Mouse (Mus musculus): Measurements from ENCODE around the gene Camp.
"Not testable (repeated sequence)": the region's sequence is repeated elsewhere in the genome, so short reads cannot be mapped to it uniquely, and the experiment has no call there.

Camp gene

GRCm38 (mm10) chr9:109850099-109850498 lies 682 bp upstream of the Camp start:
- DNase-seq (ENCODE audit: low read depth), result peak; percentile 31

- no peak for DNase-seq (ENCODE audit: low read depth)
Measured at GRCm38 (mm10) chr9:109833088-109833412, 16.4 kb downstream of the Camp start.

DNA sequence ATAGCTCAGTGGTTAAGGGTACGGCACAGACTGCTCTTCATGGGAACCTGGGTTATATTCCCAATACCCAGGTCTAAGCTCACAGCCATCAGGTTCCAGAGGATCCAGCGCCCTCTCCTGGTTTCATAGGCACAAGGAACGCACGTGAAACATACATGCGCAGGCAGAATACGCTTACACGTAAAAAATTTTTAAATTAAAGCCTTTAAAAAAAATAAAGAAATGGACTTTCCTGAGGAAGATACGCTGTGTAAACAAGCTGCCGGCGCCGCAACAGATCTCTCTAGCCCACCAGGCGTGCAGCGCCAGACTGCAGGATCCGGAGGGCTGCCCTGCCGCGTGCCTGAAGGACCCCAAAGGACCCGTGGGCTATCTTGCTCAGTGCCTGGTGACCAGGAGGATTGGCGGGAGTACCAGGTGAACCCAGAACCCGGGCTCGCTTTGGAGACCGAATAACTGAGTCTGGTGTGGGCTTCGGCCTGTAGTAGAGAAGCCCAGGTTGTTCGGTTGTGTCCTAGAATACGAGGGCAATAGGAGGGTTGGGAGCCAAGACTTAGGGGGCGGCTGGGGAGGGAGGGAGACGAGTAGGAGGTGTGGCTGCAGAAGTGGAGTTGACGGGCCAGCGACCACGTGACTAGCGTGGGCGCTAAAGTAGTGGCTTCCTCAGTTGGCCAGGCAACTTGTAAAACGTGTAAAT lies 16.9 kb downstream of the Camp start, which contains the start of gene Nme6:
Nme6 (plus strand) TSS at position 359 of the 697 bp plus-strand sequence.
- DNase-seq (ENCODE audit: low read depth), result peak; percentile 65

GRCm38 (mm10) chr9:109826181-109826580 lies 23.2 kb downstream of the Camp start:
- no peak for DNase-seq (ENCODE audit: low read depth)

DNA sequence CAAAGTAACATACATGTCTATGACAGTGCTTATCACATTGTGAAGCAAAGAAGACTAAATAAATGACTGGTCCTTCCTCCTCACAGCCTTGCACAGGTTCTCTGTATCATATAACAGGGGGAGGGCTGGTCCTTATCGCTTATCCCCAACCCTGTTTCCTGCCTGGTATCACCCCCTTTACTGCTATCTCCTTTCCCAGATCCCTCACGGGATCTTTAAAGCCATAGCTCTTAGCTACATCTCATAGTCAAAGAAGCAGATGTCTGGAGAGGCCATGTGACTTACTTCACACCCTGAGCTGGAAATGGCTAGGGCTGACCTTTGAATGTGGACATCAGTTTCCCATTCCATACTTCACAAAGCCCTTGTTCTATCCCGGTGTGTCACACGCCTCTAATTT lies 23.7 kb downstream of the Camp start:
- no peak for DNase-seq (ENCODE audit: low read depth)

- no peak for DNase-seq (ENCODE audit: low read depth)
Measured at GRCm38 (mm10) chr9:109816341-109816740, 33.1 kb downstream of the Camp start.

DNA sequence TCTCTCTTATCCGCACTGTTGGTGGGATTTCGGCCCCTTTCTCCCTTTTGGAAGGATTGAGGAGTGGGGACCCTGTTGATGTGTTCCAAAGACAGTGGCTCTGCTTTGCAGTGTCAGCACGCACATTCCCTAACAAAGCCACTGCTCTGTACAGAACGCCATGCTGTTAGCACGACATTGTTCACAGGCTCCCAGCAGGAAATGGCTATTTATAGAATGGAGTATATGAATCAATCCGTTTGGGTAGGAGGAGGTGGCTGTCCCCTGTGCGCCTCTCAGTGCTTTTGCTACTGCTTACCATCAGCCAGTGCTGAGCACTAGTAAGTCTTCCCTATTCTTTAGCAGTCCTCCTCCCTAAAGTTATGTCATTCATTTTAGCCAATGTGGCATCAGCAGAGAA lies 36.0 kb downstream of the Camp start:
- no peak for DNase-seq (ENCODE audit: low read depth)

GRCm38 (mm10) chr9:109811980-109812379 lies 37.4 kb downstream of the Camp start, which contains the start of gene Spink8:
Gene Spink8 (plus strand): TSS chr9:109812280.
- no peak for DNase-seq (ENCODE audit: low read depth)

DNA sequence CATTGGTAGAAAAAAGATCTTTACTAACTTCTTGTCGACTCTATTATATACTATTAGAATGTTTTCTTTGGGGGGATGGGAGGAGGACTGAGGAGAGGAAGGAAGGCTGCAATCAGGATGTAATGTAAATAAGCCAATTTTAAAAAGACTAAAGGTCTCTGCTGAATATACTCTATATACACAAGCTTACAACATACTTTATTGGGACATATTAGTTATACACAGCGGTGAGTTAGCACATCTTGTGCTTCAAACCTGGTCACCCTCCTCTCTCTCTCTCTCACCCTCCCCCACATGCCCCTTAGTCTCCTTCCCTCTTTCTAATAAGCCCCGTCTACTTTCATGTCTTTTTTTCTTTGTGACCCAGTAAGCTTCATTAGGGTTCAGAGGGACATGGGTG lies 41.5 kb downstream of the Camp start:
- no peak for DNase-seq (ENCODE audit: low read depth)

DNA sequence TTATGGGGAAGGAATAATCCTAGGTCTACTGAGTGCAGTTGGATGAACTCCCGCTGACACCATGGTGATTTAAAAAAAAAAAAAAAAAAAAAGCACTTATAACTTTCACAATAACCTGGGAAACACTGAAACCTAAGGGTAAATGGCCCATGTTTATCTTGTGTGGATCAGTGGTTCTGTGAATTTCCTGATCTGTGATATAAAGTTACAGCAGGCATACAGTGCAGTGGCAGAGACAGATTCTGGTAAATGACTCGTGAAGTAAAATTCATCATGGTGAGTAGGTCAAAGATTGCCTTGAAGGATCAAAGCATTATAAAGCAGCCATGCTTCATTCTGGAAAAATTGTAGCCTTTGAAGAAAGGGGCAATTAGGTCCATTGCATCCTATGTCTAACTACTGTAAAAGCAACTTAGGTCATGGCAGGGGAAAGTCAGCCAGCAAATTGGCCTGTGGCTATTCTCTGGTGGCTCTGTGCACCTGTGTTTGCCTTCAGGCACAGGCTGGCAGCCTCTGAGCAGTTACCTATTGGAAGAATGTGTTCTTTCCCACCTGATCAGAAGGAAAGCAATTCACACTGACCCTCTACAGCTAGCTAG lies 42.6 kb downstream of the Camp start:
- DNase-seq (ENCODE audit: low read depth), result no peak

DNA sequence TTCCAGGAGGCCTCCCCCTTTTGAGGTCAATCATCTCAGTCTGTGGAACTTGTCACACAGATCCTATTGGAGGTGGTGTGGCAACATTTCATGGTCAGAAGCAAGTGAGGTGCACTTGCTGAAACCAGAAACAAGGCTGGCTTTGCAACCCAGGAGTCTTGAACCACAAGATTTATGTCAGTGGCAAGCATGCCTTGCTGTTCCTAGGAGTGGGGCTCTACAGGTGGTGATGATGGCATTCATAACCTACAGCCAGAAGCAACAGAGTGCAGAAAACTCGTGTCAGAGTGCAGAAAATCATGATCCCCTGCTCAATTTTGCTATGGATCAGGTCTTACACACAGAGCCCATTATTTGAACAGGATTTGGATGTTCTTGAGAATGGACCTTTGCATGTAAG lies 43.2 kb downstream of the Camp start:
- no peak for DNase-seq (ENCODE audit: low read depth)

- DNase-seq (ENCODE audit: low read depth), result not testable (repeated sequence)
Measured at GRCm38 (mm10) chr9:109805596-109805995, 43.8 kb downstream of the Camp start.

DNA sequence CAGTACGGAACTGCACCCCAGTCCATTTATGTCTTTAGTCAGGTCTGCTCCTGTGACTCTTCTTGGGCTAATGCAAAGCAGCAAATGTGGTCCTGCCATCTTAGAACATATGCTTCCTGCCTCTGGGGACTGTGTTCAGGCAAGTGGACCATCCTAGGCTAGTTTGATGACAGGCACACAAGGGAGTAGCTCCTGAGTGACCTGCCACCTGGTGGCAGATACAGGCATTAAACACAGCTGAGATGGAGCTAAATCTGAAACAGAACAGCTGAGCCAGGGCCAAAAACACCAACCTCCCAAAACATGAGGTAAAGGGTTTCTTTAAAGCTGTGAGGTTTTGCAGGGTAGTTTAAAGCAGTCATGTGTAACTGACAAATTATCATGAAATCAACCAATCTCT lies 51.4 kb downstream of the Camp start:
- DNase-seq (ENCODE audit: low read depth), result no peak
